Mouse (Mus musculus) spleen, adult 2 months (tissue): Measurements from ENCODE around the gene Rnase11.

Experiments used
- CTCF ChIP-seq: fragments of 200-500 bp; IDR thresholded peaks from 2 replicates; pipeline ENCODE4 v1.5.1; 2011; ENCODE audit warnings: mild to moderate bottlenecking, inconsistent platforms; ENCODE audit not compliant: insufficient read depth, insufficient read length, insufficient replicate concordance; ENCODE audit errors: extremely low read depth
- POLR2A ChIP-seq: fragments of 200-500 bp; IDR thresholded peaks from 2 replicates; pipeline ENCODE4 v1.6.1; 2011; ENCODE audit warnings: low read depth, low read length, inconsistent platforms

DNA sequence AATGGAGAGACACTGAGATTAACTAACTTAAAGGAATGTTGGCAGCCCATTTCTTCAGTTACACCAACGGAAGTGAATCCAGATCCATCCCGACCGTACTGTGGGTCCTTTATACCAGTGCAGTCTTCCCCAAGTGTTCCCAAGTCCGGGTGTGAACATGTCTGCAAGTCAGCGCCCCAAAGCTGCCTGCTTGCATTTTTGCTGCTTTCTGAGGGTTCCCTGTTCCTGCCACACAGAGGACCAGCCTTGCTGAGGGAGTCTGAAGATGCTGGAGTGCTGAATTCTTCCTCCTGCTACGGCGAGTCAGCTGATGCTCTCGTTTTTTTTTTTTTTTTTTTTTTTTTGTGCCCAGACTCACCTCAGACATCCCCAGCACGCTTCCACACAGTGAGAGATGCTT is 45.0 kb upstream of the Rnase11 start:
- TF ChIP-seq POLR2A (no peak), CTCF (no peak)
